Mouse (Mus musculus) splenic B cell, adult 2 months (primary cell): ENCODE measurements around the gene Crim1.

Source experiments
- DNase-seq: peaks from one replicate; pipeline ENCODE4 v3.0.0-alpha.2; 2011; ENCODE audit warnings: low read depth, low spot score
- H3K27me3 ChIP-seq: 2 replicates; pipeline ENCODE4 v1.6.1; 2012; ENCODE audit warnings: mild to moderate bottlenecking, low read length, moderate library complexity, mixed read lengths; ENCODE audit not compliant: control insufficient read depth, poor library complexity, insufficient read depth, severe bottlenecking
- H3K36me3 ChIP-seq: 2 replicates; pipeline ENCODE4 v1.6.1; 2012; ENCODE audit warnings: mild to moderate bottlenecking, low read length, moderate library complexity, mixed read lengths; ENCODE audit not compliant: control insufficient read depth, poor library complexity, insufficient read depth, severe bottlenecking

The Crim1 gene

DNA sequence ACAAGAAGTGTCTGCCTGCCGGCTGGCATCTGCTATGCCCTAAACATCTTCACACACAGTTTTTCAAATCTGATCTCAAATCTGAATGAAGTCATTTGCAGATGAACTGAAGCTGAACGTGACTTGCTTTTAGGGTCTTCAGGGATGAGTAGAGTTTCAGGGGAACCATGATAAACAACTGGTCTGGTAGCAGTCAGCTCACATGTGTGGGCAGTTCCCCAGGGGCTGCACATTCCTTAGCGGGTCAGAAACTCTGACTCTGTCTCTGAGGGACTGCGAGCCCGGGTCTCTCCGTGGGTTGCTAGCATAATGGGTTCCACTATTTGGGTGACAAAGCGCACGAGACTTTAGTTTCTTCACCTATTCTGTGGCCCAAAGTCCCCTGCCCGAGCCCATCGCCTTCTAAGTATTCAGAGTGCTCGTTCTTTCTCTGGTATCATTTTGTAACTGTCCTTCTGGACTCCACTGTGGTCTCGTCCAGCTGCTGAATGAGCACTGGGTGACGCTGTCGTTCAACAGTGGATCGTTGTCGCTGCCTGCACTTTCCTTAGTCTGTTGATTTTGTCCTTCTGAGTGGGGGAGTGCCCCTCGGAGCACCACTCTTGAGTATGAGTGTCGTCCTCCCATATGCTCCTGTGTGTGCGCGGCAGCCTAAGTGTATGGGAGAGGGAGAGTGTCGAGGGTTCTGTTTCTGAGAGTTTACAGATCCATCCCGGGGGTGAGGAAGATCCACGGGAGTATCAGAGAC is 164.7 kb downstream of the Crim1 start:
- H3K27me3 ChIP-seq, result no peaks in the 10 kb centered on the region
- no peaks in the 10 kb centered on the region for H3K36me3 ChIP-seq
- peak; percentile 11 for DNase-seq

DNA sequence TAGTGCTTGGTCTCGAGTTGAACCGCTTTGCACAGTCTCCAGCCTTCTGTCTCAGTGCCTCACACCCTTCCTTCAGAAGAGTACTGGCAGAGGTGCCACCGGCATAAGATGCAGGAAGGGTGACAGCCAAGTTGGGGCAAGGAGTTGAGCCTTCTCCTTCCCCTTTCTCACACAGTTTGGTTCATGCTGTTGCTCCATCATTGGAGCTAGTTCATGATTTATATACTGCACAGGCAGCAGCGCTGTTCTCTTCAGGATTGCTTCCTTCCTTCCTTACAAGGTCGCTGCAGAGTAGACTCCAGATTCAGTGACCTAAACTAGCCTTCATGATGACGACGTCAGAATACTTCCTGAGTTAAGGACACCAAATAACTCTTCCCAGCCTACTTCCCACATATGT is 166.0 kb downstream of the Crim1 start:
- DNase-seq, result no peak
- Histone ChIP-seq H3K36me3 (no peaks in the 10 kb centered on the region), H3K27me3 (no peaks in the 10 kb centered on the region)

GRCm38 (mm10) chr17:78368481-78368880 is 168.4 kb downstream of the Crim1 start:
- no peaks in the 10 kb centered on the region for H3K27me3 ChIP-seq
- no peaks in the 10 kb centered on the region for H3K36me3 ChIP-seq
- DNase-seq, result no peak

DNA sequence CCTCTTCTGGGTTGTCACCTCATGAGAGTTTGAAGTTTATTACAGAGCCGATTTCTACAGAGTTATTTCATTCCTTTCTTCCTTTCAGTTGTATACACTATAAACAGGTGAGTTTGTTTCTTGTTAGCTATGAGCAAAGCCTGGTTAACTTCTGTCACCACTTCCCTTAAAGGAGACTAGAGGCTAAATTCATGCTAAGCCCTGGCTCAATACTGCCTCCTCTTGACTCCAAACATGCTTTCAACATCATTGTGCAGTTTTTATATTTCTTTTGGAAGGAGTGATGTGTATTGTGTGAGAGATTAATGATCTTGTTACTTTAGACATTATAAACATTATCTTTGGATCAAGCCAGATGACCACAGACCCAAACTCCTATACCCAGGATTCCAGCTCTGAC is 170.4 kb downstream of the Crim1 start:
- Histone ChIP-seq H3K27me3 (no peaks in the 10 kb centered on the region), H3K36me3 (no peaks in the 10 kb centered on the region)
- DNase-seq, result peak; percentile 64

DNA sequence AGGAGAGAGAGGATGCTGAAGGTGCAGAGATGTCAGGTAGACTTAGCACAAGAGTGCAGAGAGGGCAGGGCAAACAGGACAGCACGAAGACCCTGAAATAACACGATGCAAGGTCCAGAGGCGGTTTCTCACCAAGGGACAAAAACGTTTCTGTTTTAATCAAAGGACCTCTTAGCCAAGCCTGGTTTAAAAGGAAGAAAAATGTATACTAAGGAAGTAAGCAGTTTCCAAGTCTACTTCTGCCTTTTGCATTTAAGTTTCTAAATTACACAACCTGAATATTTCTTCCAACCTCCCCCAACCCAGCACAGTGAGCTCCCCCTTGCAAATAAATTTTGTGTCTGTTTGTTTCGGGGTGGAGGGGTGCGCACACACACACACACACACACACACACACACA is 173.1 kb downstream of the Crim1 start:
- 0 out of 2 replicates have a peak, but pooled peaks cover 2% of the 10 kb centered on the region for H3K36me3 ChIP-seq
- no peak for DNase-seq
- no peaks in the 10 kb centered on the region for H3K27me3 ChIP-seq

GRCm38 (mm10) chr17:78373849-78374248 is 173.8 kb downstream of the Crim1 start:
- Histone ChIP-seq H3K27me3 (no peaks in the 10 kb centered on the region), H3K36me3 (0 out of 2 replicates have a peak, but pooled peaks cover 2% of the 10 kb centered on the region)
- DNase-seq, result no peak

DNA sequence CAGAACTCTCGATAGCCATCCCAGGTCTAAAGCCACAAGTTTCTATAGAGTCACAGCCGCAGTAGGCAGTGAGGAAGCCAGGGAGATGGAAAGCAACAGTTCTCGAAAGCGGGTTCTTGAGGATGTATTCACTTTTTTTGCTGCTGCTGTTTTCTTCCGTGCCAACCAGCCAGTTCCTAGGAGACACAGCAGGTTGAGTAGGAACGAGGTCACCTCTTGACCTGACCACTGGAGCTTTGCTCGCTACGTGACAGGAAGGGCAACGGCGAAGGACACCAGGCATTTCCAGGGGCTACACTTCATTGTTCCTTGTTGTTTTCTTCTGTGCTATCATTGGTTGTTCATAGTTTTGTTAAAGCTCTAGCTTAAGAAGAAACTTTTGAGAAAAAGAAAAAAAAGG is 174.7 kb downstream of the Crim1 start:
- DNase-seq, result no peak
- Histone ChIP-seq H3K27me3 (no peaks in the 10 kb centered on the region), H3K36me3 (peaks cover 3% of the 10 kb centered on the region)

- DNase-seq, result no peak
- Histone ChIP-seq H3K36me3 (peaks cover 9% of the 10 kb centered on the region), H3K27me3 (no peaks in the 10 kb centered on the region)
Measured at GRCm38 (mm10) chr17:78376587-78376986, 176.5 kb downstream of the Crim1 start.

GRCm38 (mm10) chr17:78379079-78379729 is 179.2 kb downstream of the Crim1 start:
- no peak for DNase-seq
- Histone ChIP-seq H3K36me3 (peaks cover 12% of the 10 kb centered on the region), H3K27me3 (no peaks in the 10 kb centered on the region)

DNA sequence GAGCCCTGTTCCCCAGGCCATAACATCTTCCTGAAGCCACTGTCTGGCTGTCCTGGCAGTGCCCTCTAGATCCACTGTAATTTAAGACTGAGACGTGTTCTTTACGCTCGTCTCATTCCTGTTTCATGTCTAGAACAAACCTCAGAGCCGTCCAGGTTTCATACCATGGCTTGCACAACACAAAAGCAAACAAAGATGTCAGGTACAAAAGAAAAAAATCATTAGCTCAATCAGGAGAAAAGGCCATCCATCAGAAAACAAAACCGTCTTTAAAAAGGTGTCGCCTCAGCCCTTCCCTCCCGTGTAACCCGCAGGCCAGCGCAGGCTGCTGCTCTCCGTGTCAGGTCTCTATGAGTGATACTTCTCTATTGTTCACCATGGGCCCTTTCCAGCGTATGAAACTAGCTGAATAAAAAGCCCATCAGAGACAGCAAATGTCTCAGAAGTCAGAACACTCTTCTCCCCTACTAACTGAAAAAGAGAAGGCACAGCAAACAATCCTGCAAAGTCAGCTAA is 179.7 kb downstream of the Crim1 start:
- H3K36me3 ChIP-seq, result peaks cover 12% of the 10 kb centered on the region
- H3K27me3 ChIP-seq, result no peaks in the 10 kb centered on the region
- no peak for DNase-seq

GRCm38 (mm10) chr17:78382321-78382720 is 182.3 kb downstream of the Crim1 start:
- H3K27me3 ChIP-seq, result no peaks in the 10 kb centered on the region
- DNase-seq, result no peak
- H3K36me3 ChIP-seq, result peaks cover 11% of the 10 kb centered on the region

DNA sequence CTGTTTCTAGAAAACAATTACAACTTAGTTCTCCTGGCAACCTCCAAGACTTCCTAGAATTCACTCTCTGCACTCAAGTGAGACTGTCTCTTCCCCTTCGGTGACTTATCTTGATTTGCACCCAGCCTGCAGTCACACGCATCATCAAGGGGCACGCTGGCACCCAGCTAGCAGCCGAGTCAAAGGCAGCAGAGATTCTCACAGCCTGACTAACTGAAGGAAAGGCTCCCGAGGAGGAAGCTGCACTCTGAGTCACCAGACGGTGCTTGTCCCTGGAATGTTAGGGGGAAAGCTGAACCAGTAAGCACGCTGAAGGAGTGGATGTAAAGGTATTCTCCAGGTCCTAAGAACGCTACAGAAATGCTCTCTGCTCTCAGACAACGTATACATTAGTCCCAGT is 187.6 kb downstream of the Crim1 start:
- Histone ChIP-seq H3K27me3 (no peaks in the 10 kb centered on the region), H3K36me3 (peaks cover 6% of the 10 kb centered on the region; the same call in 1 of the 2 replicates)
- DNase-seq, result no peak

GRCm38 (mm10) chr17:78388101-78388847 is 188.2 kb downstream of the Crim1 start:
- DNase-seq, result no peak
- peaks cover 2% of the 10 kb centered on the region; the same call in 1 of the 2 replicates for H3K36me3 ChIP-seq
- no peaks in the 10 kb centered on the region for H3K27me3 ChIP-seq

DNA sequence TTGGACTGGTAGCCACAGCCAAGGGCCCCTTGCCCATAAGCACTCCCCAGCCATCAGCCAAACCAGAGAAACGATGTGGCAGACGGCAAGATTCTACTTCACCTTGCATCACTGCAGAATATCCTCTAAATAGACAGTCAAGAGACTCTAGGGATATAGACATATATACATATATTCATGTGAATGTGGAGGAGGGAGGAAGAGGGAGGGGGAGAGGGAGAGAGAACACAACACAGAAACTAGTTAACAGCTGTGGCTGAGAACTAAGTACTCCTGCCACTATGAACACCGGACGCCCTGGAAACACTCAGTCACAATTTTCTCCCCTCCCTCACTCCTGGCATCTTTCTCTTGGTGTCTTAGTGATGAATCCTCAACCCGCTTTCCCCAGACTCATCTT is 189.5 kb downstream of the Crim1 start:
- peaks cover 2% of the 10 kb centered on the region; the same call in 1 of the 2 replicates for H3K36me3 ChIP-seq
- no peak for DNase-seq
- no peaks in the 10 kb centered on the region for H3K27me3 ChIP-seq
